ENCODE assay signal across 28 mouse cellular contexts in the genomic region with DNA sequence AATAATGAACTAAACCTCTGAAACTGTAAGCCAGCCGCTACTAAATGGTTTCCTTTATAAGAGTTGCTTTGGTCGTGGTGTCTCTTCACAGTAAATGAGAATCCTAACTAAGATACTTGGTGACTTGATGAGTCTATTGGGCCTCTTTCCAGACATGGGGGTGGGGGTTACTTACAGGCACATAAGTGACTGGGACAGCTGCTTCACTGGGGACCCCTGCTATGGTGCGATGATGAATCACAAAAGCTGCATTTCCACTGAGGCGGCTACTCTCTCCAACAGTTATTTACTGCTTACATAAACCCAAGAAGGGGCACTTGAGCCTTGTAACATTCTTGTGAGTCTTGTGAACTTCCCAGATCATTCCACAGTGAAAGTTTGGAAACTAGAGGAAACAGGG. TPM values are rescaled to one million over a fixed set of nuclear protein-coding genes. Genes with fewer than 3 reads are reported as not detected.
"Had no signal": no experiment of that assay in that cellular context is flagged by ENCODE, and none has a peak within 500 bp of the region (broad histone marks: within the 10 kb centered on the region; RNA-seq: fewer than 3 reads in every experiment).

No protein-coding gene starts in this region.

- H3K4me1 ChIP-seq: heart, embryonic 10.5 days; heart, embryonic 13.5 days; heart, embryonic 15.5 days; hindbrain, embryonic 15.5 days; limb, embryonic 12.5 days; limb, embryonic 15.5 days had no signal

- H3K4me2 ChIP-seq: heart, embryonic 13.5 days; heart, embryonic 15.5 days; hindbrain, embryonic 13.5 days; hindbrain, embryonic 15.5 days; limb, embryonic 12.5 days; limb, embryonic 15.5 days; liver, embryonic 12.5 days had no signal

- H3K27me3 ChIP-seq: heart, embryonic 13.5 days; heart, embryonic 15.5 days; hindbrain, embryonic 13.5 days; hindbrain, embryonic 15.5 days; limb, embryonic 12.5 days; limb, embryonic 15.5 days had no signal

- ATAC-seq: hindbrain, postnatal 0 days; intestine, embryonic 16.5 days; liver, embryonic 12.5 days had no signal

- H3K9ac ChIP-seq: heart, embryonic 13.5 days; heart, embryonic 15.5 days; hindbrain, embryonic 13.5 days; hindbrain, embryonic 15.5 days; limb, embryonic 12.5 days; limb, embryonic 15.5 days; liver, embryonic 12.5 days; liver, embryonic 14.5 days had no signal

- DNase-seq: gastrocnemius, postnatal 25 days; heart, adult 18-20 months; heart, postnatal 14 days; heart, postnatal 36 days; kidney, adult 11 months; kidney, adult 2 months; kidney, adult 9 months; kidney, postnatal 14 days; kidney, postnatal 36 days; layer of hippocampus, adult 9-11 months; layer of hippocampus, postnatal 36 days; left cerebral cortex, postnatal 4 days had no signal

- H3K36me3 ChIP-seq: heart, embryonic 10.5 days; heart, embryonic 13.5 days; heart, embryonic 15.5 days; hindbrain, embryonic 13.5 days; hindbrain, embryonic 15.5 days; limb, embryonic 12.5 days; limb, embryonic 15.5 days; liver, embryonic 12.5 days had no signal

- H3K9me3 ChIP-seq: heart, embryonic 10.5 days; heart, embryonic 13.5 days; heart, embryonic 15.5 days; hindbrain, embryonic 13.5 days; hindbrain, embryonic 15.5 days; limb, embryonic 15.5 days; liver, embryonic 12.5 days had no signal

- H3K27ac ChIP-seq: heart, embryonic 10.5 days; heart, embryonic 13.5 days; heart, embryonic 15.5 days; hindbrain, embryonic 13.5 days; hindbrain, embryonic 15.5 days; hindbrain, postnatal 0 days; limb, embryonic 15.5 days; liver, embryonic 12.5 days; liver, embryonic 14.5 days had no signal

- H3K4me3 ChIP-seq: heart, embryonic 10.5 days; heart, embryonic 13.5 days; heart, embryonic 15.5 days; hindbrain, embryonic 13.5 days; hindbrain, embryonic 15.5 days; limb, embryonic 12.5 days; limb, embryonic 15.5 days; liver, embryonic 12.5 days had no signal

RNA-seq across cellular contexts. Expression of a gene that starts 15.4 kb away (rescaled TPM):
- polyA plus RNA-seq: heart, embryonic 10.5 days; heart, embryonic 13.5 days; heart, embryonic 15.5 days; heart, postnatal 0 days; intestine, embryonic 14.5 days; intestine, embryonic 16.5 days; large intestine, adult 2 months; limb, embryonic 12.5 days; limb, embryonic 15.5 days; liver, adult 2 months; liver, embryonic 12.5 days; liver, embryonic 14.5 days; liver, embryonic 16.5 days had no signal
